Mouse (Mus musculus) cerebellum, postnatal 25 days (tissue): Measurements from ENCODE around the gene Dlg5.

ENCODE experiments used
- DNase-seq, 2 experiments: peaks; one replicate each; pipeline ENCODE4 v3.0.0; 2021; ENCODE audit warnings: mixed read lengths in 2 of 2

The Dlg5 gene

DNA sequence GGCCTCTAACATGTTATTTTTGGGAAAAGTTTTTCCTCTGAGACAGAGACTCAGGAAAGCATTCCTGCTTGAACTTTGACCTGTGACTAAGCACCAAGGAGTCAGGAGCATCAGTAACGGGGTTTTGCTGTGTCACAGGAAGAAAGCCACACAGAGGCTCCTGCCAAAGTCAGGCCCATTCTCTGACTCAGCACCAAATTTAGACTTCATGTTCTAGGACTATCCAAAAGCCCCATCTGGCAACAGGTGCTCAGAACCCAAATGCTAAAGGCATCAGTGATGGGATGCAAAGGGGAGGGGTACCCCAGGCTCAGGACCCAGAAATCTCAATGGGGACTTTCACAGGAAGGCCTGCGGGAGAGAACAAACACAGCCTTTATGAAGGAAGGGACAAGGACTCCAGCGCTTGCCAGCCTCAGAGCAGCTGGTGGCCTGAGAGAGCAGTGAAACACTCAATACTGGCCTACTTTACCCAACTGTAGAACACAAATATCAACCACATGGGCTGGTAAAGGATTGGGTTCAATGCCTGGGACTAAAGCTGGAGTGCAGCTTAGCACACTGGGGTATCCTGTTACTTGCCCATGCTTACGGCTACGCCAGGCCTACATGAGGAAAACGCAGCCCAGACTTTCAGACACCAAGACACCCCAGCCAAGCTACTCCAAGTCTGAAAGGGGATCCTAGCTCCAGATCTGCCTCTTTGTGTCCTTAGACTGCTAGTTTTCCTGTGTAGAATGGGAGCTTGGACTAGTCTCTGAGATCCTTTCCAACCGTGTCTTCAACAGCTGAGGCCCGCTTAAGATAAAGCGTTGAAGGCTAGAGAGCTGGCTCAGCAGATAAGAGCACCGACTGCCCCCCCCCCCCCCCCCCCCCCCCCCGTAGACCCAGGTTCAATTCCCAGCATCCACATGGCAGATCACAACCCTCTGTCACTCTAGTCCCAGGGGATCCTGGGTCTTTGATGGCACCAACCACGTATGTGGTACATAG, 12.8 kb downstream of the Dlg5 start:
- peak in 1 of 2 experiments; percentile 15 for DNase-seq

DNA sequence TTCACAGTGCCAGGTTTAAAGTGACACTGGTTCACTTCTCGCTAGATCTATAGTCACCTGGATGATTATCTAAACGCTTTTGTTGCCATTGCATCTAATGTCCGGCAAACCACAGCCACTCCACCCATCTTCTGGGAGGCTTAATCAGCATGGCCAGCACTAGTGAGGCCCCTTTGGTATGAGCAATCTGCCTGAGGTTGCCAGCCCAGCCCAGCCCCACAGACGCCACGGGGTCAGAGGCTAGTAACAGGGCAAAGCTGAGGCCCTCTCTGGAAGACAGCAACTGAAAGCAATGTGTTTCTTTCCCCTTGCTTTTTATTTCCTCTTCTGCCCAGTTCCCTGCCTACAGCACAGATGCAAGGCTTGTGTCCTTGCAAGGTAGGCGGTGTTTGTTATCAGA, 17.2 kb downstream of the Dlg5 start:
- no peak for DNase-seq

DNA sequence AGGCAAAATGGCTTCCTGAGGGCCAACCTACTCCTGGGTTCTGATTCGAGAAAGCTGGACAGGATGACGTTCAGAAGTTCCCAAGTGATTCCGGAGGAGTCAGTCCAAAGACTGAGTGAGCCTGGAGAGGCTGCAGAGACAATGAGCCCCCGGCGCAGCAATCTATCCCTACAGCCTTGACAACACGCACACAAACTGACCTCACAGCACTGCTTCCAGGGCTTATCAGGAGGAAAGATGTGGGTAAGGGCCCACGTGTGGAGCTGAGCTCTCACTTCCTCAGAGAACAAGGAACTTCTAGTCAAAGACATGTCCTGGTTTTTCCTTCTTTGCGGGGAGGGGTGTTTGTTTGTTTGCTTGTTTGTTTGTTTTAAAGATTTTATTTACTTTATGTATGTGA, 18.7 kb downstream of the Dlg5 start:
- DNase-seq: no peak

DNA sequence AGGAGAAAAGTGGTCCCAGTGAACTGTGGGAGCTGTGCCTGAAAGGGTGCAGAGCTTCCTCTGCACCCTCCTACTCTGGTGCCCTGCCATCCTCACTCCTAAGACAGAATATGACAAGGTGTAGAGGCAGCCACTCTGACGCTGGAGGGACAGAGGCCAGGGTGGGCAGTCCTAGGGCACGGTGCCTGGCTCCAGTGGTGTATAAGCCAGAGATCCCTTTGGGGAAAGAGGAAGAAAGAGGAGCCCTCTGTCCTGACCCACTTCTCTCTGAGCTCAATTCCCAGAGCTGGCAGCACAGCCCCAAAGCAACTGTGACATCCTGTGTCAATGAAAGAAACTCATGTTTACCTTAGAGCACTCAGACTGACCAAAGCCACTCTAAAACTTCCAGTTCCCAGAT, 19.4 kb downstream of the Dlg5 start:
- DNase-seq: no peak

DNA sequence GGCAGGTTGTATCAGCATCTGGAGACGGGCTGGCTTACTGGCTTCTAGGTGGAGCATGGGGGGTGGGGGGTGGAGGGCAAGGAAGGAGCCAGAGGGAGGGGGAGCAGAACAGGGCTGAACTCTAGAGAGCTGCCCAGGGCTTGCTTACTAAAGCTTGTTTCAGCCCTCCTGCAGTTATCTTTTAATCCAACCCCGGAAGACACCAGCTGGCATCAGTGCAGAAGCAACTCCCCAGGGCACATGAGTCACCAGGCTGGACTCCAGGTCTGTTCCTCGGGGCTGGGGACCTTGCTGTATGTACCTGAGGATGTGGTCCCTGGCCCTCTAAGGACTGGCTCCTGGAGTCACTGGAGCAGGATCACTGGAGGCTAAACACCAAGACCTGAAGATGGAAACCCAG, 23.0 kb downstream of the Dlg5 start:
- DNase-seq: peak in 1 of 2 experiments; percentile 29

DNA sequence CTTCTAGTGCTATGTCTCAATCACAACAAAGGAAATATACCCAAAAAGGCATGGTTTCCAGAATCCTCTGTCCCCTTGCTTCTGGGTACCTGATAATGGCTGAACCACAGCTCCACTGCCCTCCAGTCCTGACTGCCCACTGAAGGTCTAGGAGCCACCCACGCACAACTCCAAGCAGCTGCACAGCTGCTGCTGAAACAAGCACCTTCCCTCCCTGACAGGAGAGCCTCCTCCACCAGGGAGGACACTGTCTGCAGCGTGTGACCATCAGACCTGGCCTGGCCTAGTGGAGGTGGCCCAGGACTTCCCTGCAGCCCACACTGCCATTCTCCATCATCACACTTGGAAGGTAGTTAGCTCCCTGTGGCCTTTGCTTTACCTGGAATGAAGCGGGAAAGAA, 23.4 kb downstream of the Dlg5 start:
- no peak for DNase-seq

DNA sequence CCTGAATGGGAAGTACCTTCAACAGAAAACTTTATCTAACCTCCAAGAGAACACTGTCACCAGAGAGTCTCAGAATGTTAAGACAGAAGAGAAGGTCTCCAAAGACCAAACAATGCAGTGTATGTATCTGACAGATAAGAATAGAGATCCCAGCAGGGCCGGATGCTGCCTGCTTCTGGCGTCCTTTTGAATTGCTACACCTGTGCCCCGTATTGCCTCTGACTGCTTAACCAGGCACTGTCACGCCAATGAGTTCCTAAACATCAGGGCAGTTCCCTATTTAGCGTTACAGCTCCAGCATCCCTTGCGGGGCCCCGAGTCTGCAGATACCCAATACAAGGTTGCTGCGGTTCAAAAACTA, 28.4 kb downstream of the Dlg5 start:
- no peak for DNase-seq

DNA sequence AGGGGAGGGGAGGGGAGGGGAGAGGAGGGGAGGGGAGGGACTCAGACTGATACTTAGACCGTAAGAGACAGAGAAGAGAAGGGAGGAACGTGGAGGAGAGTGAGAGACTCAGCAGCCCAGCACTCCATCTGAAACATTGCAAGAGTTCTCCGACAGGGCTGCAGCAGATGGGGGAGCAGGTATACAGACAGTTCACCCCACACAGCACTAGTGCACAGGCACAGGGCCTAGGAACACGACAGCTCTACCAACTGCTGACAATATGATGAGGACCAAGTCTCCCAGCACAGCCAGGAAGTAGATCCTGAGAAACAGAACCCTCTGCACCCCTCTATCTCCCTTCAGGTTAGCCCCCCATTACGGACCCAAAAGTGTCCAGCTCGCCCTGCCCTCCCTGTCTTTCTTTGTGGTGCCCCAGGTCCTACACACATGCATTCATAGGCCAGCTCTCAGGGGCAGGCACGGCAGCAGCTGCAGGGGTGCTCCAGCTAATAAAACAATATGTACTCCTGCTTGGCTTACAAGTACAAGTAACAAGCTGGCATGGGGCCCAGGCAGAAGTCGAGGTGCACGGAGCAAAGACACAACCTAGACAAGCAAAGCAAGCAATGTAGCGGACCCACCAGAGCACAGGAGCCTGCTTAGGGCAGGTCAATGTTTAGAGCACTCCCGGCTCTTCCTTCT, 28.9 kb downstream of the Dlg5 start:
- DNase-seq: no peak

DNA sequence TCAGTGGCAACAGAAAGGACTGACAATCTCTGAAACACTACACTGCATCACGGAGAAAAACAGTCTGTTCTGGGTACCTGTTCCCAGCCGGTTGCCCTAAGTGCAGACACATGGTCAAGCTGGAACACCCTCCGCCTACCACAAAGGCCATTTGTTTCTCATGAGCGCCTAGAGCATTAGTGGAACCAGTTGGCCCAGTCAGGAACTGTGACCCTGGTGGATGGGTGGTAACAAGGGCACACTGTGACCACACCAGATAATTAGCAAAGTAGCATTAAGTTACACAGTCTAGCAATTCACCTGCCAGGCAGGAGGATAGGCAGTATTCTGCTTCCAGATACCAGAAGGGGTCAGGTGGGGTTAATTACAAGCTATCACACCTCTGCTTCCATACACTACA, 29.7 kb downstream of the Dlg5 start:
- no peak for DNase-seq

DNA sequence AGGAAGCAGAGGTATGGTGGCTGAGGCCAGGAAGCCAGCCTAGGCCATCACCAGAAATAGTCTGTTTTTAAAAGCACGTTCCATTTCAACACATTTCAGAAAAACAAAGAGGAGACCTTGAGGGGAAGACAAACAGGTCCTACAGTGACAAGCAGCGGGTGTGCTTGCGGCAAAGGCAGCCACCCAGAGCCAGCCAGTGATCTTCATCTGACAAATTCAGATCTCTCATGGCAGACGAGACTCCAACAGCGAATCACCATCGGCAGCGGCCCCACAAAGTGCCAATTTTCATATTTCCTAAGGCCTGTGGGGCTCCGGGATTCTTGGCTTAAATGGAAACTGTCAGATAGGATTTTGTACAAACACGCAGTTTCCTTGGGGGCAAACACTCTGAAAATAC, 31.3 kb downstream of the Dlg5 start:
- DNase-seq: no peak

DNA sequence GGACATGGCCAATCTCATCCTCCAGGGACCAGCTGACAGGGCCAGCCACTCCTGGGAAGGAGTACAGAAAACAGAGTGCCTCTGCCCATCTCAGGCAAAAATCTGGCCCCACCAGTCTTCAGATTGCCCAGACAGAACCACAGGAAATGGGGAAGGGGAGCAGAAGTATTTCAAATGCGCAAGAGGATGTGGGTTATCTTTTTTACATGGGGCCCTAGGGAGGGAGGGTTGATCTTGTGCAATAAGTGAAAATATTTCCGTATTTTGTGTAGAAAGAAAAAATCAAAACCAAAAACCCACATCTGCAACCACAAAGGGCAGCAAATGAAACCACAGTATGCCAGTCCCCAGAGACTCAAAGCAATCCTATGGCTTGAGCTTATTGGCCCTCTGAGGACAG, 32.4 kb downstream of the Dlg5 start:
- DNase-seq: no peak

DNA sequence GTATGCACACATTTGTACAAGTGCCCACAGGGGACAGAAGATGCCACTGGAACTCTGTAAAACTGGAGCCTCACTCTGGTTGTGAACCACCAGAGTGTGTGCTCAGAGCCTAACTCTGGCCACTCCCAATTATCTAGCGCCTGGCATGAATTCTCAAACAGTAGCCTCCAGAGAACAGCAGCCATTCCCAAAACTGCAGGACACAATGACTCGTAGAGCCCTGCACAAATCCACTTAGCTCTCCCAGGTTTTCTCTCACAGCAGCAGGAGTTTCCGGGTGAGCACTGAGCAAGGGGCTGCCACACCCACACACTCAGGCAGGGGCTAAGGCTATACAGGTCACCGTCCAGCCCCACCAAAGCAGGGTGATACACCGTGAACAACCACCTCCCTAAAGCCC, 32.9 kb downstream of the Dlg5 start:
- DNase-seq: no peak

DNA sequence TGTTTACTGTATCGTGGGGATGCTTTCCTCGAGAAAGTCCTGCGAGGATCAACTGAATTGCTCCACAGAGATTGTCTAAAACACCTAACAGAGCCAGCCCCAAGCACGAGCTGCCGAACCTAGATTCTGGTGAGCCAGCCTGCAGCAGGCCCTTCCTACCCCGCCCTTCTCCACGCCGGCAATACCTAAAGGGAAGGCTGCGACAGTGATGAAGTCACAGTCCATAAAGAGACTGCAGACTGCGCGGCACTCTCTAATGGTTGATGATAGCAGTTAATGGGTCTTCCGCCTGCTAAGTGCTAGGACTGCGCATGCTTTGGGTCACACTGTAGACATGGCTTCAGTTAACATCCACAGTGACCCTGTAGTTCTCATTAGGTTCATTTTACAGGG, 38.4 kb downstream of the Dlg5 start:
- no peak for DNase-seq

DNA sequence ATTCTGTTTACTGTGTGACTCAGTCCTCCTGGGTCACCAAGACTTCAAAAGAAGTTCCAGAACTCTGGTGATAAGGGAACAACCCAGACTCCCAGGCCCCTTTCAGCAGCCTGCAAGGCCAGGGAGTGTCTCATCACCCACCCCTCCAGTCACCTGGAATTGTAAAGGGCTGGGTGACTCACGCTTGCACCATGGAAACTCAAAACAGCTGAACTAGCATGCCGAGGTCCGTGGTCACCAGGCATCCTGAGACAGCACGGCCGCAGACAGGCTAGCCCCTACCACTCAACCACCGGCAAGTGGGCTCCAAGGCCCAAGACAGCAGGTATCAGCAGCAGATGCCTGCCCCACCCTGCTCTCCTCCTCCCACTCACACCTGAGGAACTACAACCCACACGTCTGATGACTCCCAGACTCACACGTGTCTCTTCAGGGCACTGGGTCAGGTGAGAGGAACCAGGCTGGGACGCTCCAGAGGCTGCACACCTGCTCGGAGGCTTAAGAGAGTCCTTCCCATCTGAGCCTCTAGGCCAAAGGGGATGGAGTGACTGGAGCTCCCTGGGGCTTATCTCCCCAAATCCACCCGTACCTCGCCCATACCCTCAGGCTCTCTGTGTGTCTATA, 38.9 kb downstream of the Dlg5 start:
- no peak for DNase-seq

DNA sequence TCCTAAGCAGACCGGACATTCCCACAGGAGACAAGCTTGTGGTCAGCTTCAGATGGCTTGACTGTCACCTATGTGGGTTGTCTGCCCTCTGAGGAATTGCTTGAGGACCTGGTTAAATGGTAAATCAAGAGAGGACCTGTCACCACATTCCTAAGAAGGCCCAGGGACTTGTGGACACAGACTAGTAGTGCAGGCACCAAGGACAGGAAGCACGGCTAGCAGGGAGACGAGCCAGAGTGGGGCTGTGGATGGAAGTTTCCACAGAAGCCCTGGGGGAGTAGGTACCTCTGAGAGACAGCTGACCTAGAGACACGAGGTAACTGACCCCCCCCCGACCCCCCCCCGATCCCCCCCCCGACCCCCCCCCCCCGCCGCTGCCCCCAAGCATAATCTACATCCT, 39.4 kb downstream of the Dlg5 start:
- no peak for DNase-seq

DNA sequence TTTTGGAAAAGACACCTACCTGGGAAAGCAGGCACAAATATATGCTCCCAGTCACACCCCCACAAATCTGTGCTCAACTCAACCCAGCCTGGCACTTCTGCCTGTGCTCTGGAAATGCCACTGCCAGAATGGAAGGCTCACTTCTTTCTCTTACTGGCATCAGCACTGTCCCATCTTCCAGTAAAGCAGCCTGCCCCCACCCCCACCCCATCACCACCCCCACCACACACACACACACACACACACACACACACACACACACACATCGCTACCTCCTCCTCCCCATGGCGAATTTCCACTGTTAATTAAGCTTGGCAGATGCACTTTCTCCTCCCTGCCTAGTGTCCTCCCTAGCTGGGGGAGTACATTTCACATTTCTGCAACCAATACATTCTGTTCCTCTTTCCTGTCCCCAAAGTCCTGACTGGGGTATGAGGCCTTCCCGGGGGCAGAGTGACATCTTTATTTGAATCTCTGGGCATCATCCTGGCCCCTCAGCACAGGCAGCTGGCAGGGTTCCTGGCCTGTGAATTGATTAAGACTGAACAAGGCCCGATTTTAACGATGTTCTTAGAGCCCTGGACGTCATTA, 40.3 kb downstream of the Dlg5 start:
- DNase-seq: no peak

DNA sequence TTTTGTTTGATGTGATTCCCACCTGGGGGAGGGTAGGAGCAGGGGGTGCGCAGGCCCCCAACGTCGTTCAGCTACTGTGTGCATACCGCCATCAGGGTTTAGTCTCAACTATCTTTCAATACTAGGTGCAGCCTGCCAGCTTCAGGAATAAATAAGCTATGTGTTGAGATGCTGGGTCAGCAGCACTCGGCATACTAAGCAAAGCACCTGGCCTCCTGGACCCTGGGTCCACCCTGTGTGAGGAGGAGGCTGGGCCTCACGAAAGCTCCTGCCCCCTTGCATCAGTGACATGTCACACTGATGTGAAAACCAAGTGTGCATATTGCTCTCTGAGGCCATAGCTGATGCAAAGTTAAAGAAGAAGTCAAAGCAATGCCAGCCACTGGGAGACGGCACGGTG, 42.5 kb downstream of the Dlg5 start:
- DNase-seq: no peak

DNA sequence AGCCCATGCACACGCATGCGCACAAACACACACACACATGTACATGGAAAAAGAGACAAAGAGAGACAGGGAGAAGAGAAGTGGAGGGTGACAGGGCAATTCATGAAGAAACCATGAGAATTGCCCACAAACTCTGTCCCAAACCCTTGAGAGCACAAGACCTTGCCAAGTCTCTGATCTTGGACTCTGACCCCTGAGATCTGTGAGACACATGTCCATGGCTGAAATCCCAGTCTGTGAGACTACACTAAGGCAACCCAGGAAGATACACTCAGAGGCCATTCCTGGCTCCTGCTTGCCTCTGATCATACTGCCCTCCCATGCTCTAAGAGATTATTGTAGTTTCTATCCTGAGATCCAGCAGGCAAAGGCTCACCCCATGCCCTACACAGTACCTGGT, 44.9 kb downstream of the Dlg5 start:
- no peak for DNase-seq

DNA sequence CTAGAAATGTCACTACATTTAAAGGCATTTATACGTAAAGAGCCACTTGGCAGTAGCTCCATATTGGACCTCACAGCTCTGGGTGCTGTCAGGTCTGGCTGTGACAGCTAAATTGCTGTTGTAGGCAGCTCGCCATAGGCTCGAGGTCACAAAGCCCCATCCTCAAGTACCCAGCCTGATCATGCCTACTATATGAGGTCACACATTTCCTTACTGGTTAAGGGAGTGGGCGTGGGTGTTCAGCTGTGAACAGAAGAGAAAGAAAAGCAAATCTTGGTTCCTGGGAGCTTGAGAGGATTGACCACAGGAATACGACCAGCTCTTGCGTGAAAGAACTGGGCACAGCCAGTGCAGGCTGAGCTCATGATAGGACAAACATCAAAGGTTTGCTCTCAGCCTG, 46.0 kb downstream of the Dlg5 start:
- DNase-seq: no peak

DNA sequence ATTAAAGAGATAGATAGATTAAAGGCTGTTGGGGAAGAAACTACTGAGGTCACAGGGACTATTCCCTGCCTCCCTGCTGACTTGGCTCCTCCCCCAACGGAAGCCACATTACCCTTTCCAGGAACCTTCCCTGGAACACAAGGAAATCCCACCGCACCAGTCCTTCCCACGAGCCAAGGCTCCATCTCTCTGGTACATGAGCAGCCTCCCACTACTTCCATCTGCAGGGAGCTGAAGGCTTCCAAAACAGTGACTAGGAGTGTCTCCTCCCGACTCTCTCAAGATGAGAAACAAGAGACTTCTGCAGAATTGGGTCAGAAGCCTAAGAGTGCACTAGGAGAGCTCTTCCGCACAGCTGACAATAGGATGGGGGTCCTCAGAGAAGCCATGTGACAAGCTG, 47.9 kb downstream of the Dlg5 start:
- no peak for DNase-seq

DNA sequence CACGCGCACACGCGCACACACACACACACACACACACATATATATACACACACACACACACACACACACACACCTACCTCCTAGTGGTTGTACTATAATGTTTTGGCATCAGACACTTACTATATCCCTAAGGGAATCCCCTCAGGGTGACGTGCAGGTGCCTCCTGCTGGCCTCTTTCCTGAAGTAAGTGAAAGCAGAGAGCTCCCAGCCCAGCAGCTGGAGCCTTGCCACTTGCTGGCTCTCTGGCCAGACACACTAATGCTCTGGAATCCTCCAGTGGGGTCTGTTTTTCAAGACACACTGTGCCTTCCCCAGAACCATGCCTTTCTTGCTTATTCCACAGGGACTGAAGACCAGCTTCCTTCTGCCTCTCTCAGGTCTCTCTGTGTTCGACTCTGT, 48.8 kb downstream of the Dlg5 start:
- no peak for DNase-seq

DNA sequence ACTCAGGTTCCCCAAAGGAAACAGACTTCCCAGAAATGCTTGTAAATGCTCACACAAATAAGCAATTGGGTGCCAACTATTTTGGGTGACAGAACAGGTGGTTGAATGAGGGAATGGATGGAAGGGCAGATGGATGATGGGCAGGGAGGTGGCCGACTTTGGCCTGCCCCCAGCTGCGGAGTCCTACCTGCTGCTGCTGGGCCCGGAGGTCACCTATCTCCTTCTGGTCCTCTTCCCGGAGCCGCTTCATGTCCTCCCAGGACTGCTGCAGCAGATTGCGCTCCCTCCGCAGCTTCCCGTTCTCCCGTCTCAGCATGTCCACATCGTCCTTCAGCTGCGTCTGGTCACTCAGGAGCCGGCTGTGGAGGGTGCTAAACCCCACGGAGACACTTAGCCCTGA, 55.6 kb downstream of the Dlg5 start:
- DNase-seq: peak; percentile 53 to 67

DNA sequence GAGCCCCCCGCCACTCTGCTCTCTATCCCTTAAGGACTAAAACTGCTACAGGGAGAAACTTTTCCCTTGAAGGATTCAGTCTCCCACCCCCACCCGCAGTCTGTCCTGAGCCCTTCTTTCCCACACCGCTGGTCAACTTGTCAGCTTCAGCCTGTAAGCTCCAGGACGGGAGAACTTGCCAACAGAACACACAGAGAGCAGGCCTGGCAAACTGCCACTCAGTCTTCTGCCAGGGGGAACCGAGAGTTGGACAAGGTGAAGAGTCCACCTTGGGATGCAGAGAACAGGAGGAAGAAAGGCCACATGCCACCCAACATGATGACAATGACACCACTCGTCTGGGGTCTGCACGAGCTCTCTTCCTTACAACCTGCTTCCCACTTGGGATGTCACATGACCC, 56.1 kb downstream of the Dlg5 start:
- peak; percentile 74 to 83 for DNase-seq

DNA sequence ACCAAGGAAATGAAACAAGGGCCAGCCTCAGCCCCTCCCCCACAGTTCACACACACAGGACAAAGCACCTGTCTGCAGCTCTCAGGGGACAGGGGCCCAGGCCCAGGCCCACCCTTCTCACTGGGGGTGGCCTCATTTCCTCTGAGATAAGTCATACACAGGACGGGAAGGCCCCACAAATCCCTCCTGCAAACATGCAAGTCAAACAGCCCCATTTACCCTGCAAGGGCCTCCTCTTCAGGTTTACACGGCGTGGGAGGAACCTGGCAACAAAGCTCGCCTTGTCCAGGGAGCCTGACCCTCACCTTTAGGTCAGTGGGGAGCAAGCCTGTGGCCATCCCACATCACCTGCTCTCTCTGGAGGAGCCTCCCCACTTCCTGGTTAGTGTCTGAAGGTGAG, 60.2 kb downstream of the Dlg5 start:
- DNase-seq: no peak
